Mouse (Mus musculus) spleen, adult 2 months (tissue): ENCODE measurements around the gene Cc2d2a.

Experiments
- CTCF ChIP-seq: fragments of 200-500 bp; IDR thresholded peaks from 2 replicates; pipeline ENCODE4 v1.5.1; 2011; ENCODE audit warnings: mild to moderate bottlenecking, inconsistent platforms; ENCODE audit not compliant: insufficient read depth, insufficient read length, insufficient replicate concordance; ENCODE audit errors: extremely low read depth
- POLR2A ChIP-seq: fragments of 200-500 bp; IDR thresholded peaks from 2 replicates; pipeline ENCODE4 v1.6.1; 2011; ENCODE audit warnings: low read depth, low read length, inconsistent platforms

DNA sequence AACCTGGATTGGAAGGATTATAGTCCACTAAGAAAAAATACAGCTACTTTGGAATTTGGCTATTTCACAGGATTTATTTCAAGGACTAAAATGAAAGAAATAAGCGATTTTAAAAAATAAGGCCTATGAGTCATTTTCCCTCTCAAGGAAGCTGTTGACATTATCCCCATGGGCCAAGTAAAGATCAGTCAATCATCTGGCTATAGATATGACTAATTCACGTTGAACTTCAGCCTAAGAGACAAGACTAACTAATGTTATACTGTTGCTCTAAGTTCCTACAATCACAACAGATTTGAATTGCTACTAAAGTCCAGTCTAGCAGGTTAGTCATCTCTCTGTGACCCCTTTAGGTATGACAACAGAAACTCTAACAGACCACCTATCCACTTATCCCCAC lies 121.8 kb downstream of the Cc2d2a start:
- TF ChIP-seq CTCF = no peak
- TF ChIP-seq POLR2A = no peak
